Mouse (Mus musculus): ENCODE results near the gene Bclaf3. TPM values are rescaled to one million over a fixed set of nuclear protein-coding genes. Genes with fewer than 3 reads are reported as not detected.

Bclaf3 gene
- polyA plus RNA-seq, 1 experiment from 2014 or later: 14.1 TPM

DNA sequence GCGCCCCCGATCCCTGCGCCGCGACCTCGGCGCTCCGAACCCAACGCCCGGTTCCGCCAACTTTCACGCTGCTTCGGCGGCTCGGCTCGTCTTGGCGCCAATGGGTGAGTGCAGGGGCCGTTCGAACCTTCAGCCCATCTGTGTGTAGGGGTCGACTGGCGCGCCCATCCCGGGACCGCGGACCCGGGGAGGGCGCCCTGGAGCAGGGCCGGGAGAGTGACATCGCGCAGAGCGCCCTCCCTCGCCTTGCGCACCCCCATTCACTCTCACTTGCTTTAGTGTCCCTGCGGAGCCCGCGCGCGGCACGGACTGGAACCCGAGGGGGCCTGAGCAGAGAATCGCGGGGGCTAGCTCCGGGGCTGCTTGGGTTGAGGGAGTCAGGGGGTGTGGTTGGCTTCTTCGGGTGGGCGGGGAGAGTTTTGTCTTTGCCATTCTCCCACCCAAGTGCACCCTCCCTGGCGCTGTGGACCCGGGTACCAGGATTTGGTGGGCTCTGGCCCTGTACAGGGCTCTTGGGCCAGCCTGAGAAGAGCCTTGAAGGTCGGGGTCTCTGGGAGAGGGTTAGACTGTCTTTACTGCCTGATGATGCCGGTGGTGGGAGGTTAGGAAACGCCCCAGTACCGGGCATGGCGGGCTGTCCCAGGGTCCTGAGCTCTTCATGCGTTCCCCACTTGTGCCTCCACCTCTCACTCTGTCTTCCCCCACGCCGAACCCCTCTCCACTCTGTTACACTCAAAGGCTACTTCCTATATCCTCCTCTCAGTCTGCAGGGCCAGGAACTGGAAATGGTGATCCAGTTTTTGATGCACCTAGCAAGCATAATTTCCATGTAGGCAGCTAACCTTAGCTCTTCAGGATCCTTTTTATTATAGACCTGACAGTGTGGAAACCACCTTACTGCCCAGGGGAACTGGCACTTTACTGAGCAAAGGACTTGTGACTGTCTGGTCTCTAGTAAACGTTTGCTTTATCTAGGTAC is 101.4 kb downstream of the Bclaf3 start:
- WGBS: 21% methylated on average over 49 of the region's 56 CpGs
- Histone ChIP-seq H3K9ac (ENCODE audit: low read length) (peak overlapping the region; percentile 77), H3K4me2 (ENCODE audit: low read length) (peak overlapping the region; percentile 76), H3K36me3 (ENCODE audit: control insufficient read depth, insufficient read depth, low read length) (no peaks in the 10 kb centered on the region), H3K4me3 (ENCODE audit: control insufficient read depth in 1 of 2, insufficient read depth in 1 of 2, low read depth in 1 of 2, low read length in 2 of 2) (peak overlapping the region; percentile 60 to 73), H3K27ac (replicated peaks in 1 of 2; ENCODE audit: control insufficient read depth in 1 of 2, insufficient read depth in 1 of 2, low read depth in 2 of 2, low read length in 2 of 2) (peak overlapping the region; percentile 51 to 57; a peak in 3 of 4 replicates), H3K27me3 (ENCODE audit: control insufficient read depth, insufficient read depth, low read length) (no peaks in the 10 kb centered on the region), H3K4me1 (ENCODE audit: control insufficient read depth in 2 of 2, insufficient read depth in 2 of 2, low read length in 2 of 2) (peaks cover 0 to 5% of the 10 kb centered on the region in 2 experiments; a peak in 1 of 4 replicates), H3K9me3 (ENCODE audit: control insufficient read depth, low read length) (no peaks in the 10 kb centered on the region)
- peak; percentile 73 for ATAC-seq (ENCODE audit: insufficient number of reproducible peaks, insufficient read depth, low FRiP score, low read depth)

DNA sequence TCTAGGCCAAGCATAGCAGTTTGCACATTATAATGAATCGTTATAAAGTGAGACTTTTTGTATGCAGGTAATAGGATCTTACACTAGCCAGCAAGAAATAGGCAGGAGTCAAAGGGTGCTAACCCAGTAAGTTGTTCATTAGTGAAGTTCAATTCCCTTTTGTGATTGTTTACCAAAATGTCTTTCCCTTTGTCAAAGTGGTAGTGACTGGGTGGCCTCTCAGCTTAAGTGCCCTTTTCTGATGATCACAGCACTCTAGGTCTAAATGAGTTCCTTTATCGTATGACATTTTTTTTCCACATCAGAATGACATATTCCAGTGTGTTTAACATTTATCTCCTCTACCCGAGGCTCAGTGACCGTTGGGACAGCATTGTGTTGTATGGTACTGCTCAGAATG is 102.1 kb downstream of the Bclaf3 start:
- Histone ChIP-seq H3K4me3 (ENCODE audit: control insufficient read depth in 1 of 2, insufficient read depth in 1 of 2, low read depth in 1 of 2, low read length in 2 of 2) (peak overlapping the region in 1 of 2 experiments; percentile 60; a peak in 2 of 4 replicates), H3K36me3 (ENCODE audit: control insufficient read depth, insufficient read depth, low read length) (no peaks in the 10 kb centered on the region), H3K4me1 (ENCODE audit: control insufficient read depth in 2 of 2, insufficient read depth in 2 of 2, low read length in 2 of 2) (peaks cover 0 to 5% of the 10 kb centered on the region in 2 experiments; a peak in 1 of 4 replicates), H3K9ac (ENCODE audit: low read length) (0 out of 2 replicates have a peak overlapping the region, but pooled peaks have one; percentile 77), H3K9me3 (ENCODE audit: control insufficient read depth, low read length) (no peaks in the 10 kb centered on the region), H3K27me3 (ENCODE audit: control insufficient read depth, insufficient read depth, low read length) (no peaks in the 10 kb centered on the region), H3K4me2 (ENCODE audit: low read length) (peak overlapping the region; percentile 76), H3K27ac (replicated peaks in 1 of 2; ENCODE audit: control insufficient read depth in 1 of 2, insufficient read depth in 1 of 2, low read depth in 2 of 2, low read length in 2 of 2) (no peak overlapping the region)
- ATAC-seq (ENCODE audit: insufficient number of reproducible peaks, insufficient read depth, low FRiP score, low read depth): no peak
- WGBS: 35% methylated on average over 4 of the region's 4 CpGs

DNA sequence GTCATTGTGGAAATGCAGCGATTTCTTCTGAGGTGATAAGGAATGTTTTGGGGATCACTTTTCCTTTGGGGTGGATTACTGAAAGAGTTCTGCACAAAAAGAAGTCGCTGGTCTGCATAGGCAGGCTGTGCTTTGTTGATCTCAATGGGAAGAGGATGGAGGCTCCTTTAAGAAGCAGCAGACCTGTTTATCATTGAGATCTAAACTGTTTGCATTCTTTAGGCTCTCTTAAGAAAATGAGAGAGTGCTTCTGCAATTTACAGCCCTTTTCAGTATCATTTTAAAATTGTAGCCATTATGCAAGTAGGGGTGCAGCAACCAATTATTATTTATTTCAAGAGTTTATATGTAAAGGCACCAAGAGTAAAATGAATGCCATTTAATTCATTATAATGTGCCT is 102.7 kb downstream of the Bclaf3 start:
- Histone ChIP-seq H3K4me2 (ENCODE audit: low read length) (peak overlapping the region; percentile 76; the same call in 1 of the 2 replicates), H3K27ac (replicated peaks in 1 of 2; ENCODE audit: control insufficient read depth in 1 of 2, insufficient read depth in 1 of 2, low read depth in 2 of 2, low read length in 2 of 2) (no peak overlapping the region), H3K9me3 (ENCODE audit: control insufficient read depth, low read length) (no peaks in the 10 kb centered on the region), H3K4me1 (ENCODE audit: control insufficient read depth in 2 of 2, insufficient read depth in 2 of 2, low read length in 2 of 2) (peaks cover 0 to 5% of the 10 kb centered on the region in 2 experiments; a peak in 1 of 4 replicates), H3K4me3 (ENCODE audit: control insufficient read depth in 1 of 2, insufficient read depth in 1 of 2, low read depth in 1 of 2, low read length in 2 of 2) (no peak overlapping the region), H3K27me3 (ENCODE audit: control insufficient read depth, insufficient read depth, low read length) (no peaks in the 10 kb centered on the region), H3K36me3 (ENCODE audit: control insufficient read depth, insufficient read depth, low read length) (no peaks in the 10 kb centered on the region), H3K9ac (ENCODE audit: low read length) (no peak overlapping the region)
- ATAC-seq (ENCODE audit: insufficient number of reproducible peaks, insufficient read depth, low FRiP score, low read depth): no peak
- WGBS: 43% methylated on average over 2 of the region's 2 CpGs

DNA sequence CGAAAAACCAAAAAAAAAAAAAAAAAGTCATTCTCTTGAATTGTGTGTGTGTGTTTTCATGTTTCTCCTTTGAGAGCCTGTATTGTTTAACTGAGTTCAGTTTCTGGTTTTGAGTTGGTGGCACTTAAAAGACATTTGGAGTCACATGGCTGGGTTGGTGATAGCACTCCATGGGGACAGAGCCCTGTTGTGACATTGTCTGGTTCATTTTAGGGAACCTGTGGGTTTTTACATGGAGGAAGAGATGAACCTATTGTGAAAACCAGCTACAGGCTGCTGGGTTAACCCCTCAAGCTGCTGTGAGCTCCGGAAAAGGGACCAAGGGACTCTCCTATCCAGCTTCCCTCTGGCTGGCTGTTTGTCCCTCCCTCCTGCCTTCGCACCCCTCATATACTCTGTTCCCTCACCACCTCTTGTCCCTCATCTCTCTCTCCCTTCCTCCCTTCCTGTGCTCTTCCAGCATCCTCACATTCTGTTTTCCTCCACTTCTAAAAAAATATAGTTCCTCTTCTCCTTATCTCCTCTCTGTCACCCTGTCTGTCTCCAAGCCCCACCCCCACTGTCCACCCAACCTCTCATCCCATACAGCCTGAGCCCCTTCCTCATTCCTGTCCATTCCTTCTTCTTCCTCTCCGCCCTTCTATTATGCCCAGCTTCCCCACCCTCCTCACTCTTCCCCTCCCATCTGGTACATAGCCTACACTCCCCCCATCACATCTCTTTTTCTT is 112.2 kb downstream of the Bclaf3 start:
- Histone ChIP-seq H3K27me3 (ENCODE audit: control insufficient read depth, insufficient read depth, low read length) (no peaks in the 10 kb centered on the region), H3K4me3 (ENCODE audit: control insufficient read depth in 1 of 2, insufficient read depth in 1 of 2, low read depth in 1 of 2, low read length in 2 of 2) (no peak overlapping the region), H3K9ac (ENCODE audit: low read length) (no peak overlapping the region), H3K4me2 (ENCODE audit: low read length) (no peak overlapping the region), H3K27ac (replicated peaks in 1 of 2; ENCODE audit: control insufficient read depth in 1 of 2, insufficient read depth in 1 of 2, low read depth in 2 of 2, low read length in 2 of 2) (no peak overlapping the region), H3K36me3 (ENCODE audit: control insufficient read depth, insufficient read depth, low read length) (no peaks in the 10 kb centered on the region), H3K9me3 (ENCODE audit: control insufficient read depth, low read length) (no peaks in the 10 kb centered on the region), H3K4me1 (ENCODE audit: control insufficient read depth in 2 of 2, insufficient read depth in 2 of 2, low read length in 2 of 2) (peaks cover 2 to 3% of the 10 kb centered on the region in 2 experiments; a peak in 1 of 4 replicates)
- WGBS: 73% methylated on average over 4 of the region's 4 CpGs
- no peak for ATAC-seq (ENCODE audit: insufficient number of reproducible peaks, insufficient read depth, low FRiP score, low read depth)

GRCm38 (mm10) chrX:159639991-159640390 is 113.5 kb downstream of the Bclaf3 start:
- no peaks in the 10 kb centered on the region for H3K36me3 ChIP-seq (ENCODE audit: control insufficient read depth, insufficient read depth, low read length)

More at GRCm38 (mm10) chrX:159639991-159640390, 113.5 kb downstream of the Bclaf3 start:
- H3K4me3 ChIP-seq (ENCODE audit: control insufficient read depth in 1 of 2, insufficient read depth in 1 of 2, low read depth in 1 of 2, low read length in 2 of 2): no peak overlapping the region
- H3K27me3 ChIP-seq (ENCODE audit: control insufficient read depth, insufficient read depth, low read length): no peaks in the 10 kb centered on the region
- H3K4me2 ChIP-seq (ENCODE audit: low read length): no peak overlapping the region
- no peaks in the 10 kb centered on the region for H3K9me3 ChIP-seq (ENCODE audit: control insufficient read depth, low read length)
- 51% methylated on average over 4 of the region's 4 CpGs for WGBS
- no peak for ATAC-seq (ENCODE audit: insufficient number of reproducible peaks, insufficient read depth, low FRiP score, low read depth)
- no peak overlapping the region for H3K9ac ChIP-seq (ENCODE audit: low read length)
- H3K27ac ChIP-seq (replicated peaks in 1 of 2; ENCODE audit: control insufficient read depth in 1 of 2, insufficient read depth in 1 of 2, low read depth in 2 of 2, low read length in 2 of 2): no peak overlapping the region
- peaks cover 2 to 3% of the 10 kb centered on the region in 2 experiments; a peak in 1 of 4 replicates for H3K4me1 ChIP-seq (ENCODE audit: control insufficient read depth in 2 of 2, insufficient read depth in 2 of 2, low read length in 2 of 2)

Other genes with a start within 250 kb of the Bclaf3 start
- 93.8 and 97.4 TPM in 2 replicates for gene Eif1ax, start 154.5 kb upstream of the Bclaf3 start, polyA plus RNA-seq (2014; fragmentation: Nextera tagmentation; extraction: Ambion mirVana)
- 0.61 and 0.86 TPM in 2 replicates for gene Map7d2, start 112.1 kb upstream of the Bclaf3 start, polyA plus RNA-seq (2014; fragmentation: Nextera tagmentation; extraction: Ambion mirVana)
- 132 and 157 TPM in 2 replicates for gene Sh3kbp1, start 100.6 kb downstream of the Bclaf3 start, polyA plus RNA-seq (2014; fragmentation: Nextera tagmentation; extraction: Ambion mirVana)